Mouse (Mus musculus) thymus, adult 2 months (tissue): ENCODE measurements around the gene Rrp7a. TPM values are rescaled to one million over a fixed set of nuclear protein-coding genes. Genes with fewer than 3 reads are reported as not detected.

ENCODE experiments used
- DNase-seq: peaks from one replicate; pipeline ENCODE4 v3.0.0; 2021
- H3K27ac ChIP-seq: fragments of 200-500 bp; 2 replicates; pipeline ENCODE4 v1.5.1; 2012; ENCODE audit warnings: low read length, control low read depth; ENCODE audit not compliant: control insufficient read depth, insufficient read depth
- H3K27me3 ChIP-seq: fragments of 200-500 bp; 2 replicates; pipeline ENCODE4 v1.6.1; 2012; ENCODE audit warnings: mild to moderate bottlenecking, low read length, moderate library complexity, mixed read lengths; ENCODE audit not compliant: control insufficient read depth, insufficient read depth
- H3K36me3 ChIP-seq: fragments of 200-500 bp; 2 replicates; pipeline ENCODE4 v1.6.1; 2012; ENCODE audit warnings: mild to moderate bottlenecking, low read length, moderate library complexity; ENCODE audit not compliant: control insufficient read depth, insufficient read depth
- H3K4me1 ChIP-seq: fragments of 200-500 bp; replicated peaks from 2 replicates; pipeline ENCODE4 v1.6.1; 2012; ENCODE audit warnings: low read length; ENCODE audit not compliant: control insufficient read depth, insufficient read depth
- H3K4me3 ChIP-seq: fragments of 200-500 bp; 2 replicates; pipeline ENCODE4 v1.5.1; 2012; ENCODE audit warnings: mild to moderate bottlenecking, low read length, control low read depth, moderate library complexity; ENCODE audit not compliant: control insufficient read depth, insufficient read depth
- CTCF ChIP-seq: fragments of 200-500 bp; IDR thresholded peaks from 2 replicates; pipeline ENCODE4 v1.5.1; 2012; ENCODE audit warnings: mild to moderate bottlenecking, control low read depth, low read length, moderate library complexity, borderline replicate concordance; ENCODE audit not compliant: control insufficient read depth, poor library complexity, insufficient read depth; ENCODE audit errors: extremely low read depth
- POLR2A ChIP-seq: fragments of 200-500 bp; IDR thresholded peaks from 2 replicates; pipeline ENCODE4 v1.6.1; 2012; ENCODE audit warnings: mild to moderate bottlenecking, low read length, control low read depth, moderate library complexity; ENCODE audit not compliant: control insufficient read depth, poor library complexity, insufficient read depth; ENCODE audit errors: extremely low read depth
- WGBS: fragments of 180-500 bp; shearing (Covaris S2); methylation state at CpG from one replicate; pipeline ENCODE4 v1.1.7; 2018; 5-methylcytosine and 5-hydroxymethylcytosine counted together
- polyA plus RNA-seq: library from polyadenylated mRNA; depleted of rRNA; stranded (reverse); fragments of >200 nt; gene quantifications from 2 replicates; pipeline ENCODE4 v1.2.3, GENCODE M21; 2012

Gene Rrp7a
- polyA plus RNA-seq, 1 experiment: 168 TPM

GRCm38 (mm10) chr15:83115071-83115470 lies 7.5 kb downstream of the Rrp7a start:
- Histone ChIP-seq H3K27me3 (no peaks in the 10 kb centered on the region), H3K27ac (no peak overlapping the region), H3K4me1 (0 out of 2 replicates have a peak, but pooled peaks cover 2% of the 10 kb centered on the region), H3K4me3 (no peak overlapping the region), H3K36me3 (peaks cover 21% of the 10 kb centered on the region)
- WGBS: 91% methylated on average over 6 of the region's 6 CpGs
- no peak for DNase-seq
- no peak for TF ChIP-seq POLR2A

GRCm38 (mm10) chr15:83114106-83114505 lies 8.5 kb downstream of the Rrp7a start:
- no peak overlapping the region for H3K4me3 ChIP-seq
- DNase-seq: no peak
- WGBS: 95% methylated on average over 9 of the region's 9 CpGs
- H3K27ac ChIP-seq: no peak overlapping the region
- no peaks in the 10 kb centered on the region for H3K27me3 ChIP-seq
- H3K4me1 ChIP-seq: 0 out of 2 replicates have a peak, but pooled peaks cover 2% of the 10 kb centered on the region
- peaks cover 15% of the 10 kb centered on the region for H3K36me3 ChIP-seq
- TF ChIP-seq CTCF (no peak), POLR2A (no peak)

GRCm38 (mm10) chr15:83112898-83113297 lies 9.7 kb downstream of the Rrp7a start:
- Histone ChIP-seq H3K36me3 (peaks cover 11% of the 10 kb centered on the region), H3K4me3 (no peak overlapping the region), H3K27ac (no peak overlapping the region), H3K27me3 (no peaks in the 10 kb centered on the region), H3K4me1 (0 out of 2 replicates have a peak, but pooled peaks cover 2% of the 10 kb centered on the region)
- 29% methylated on average over 11 of the region's 11 CpGs for WGBS
- peak; percentile 66 for DNase-seq
- TF ChIP-seq POLR2A: no peak
- TF ChIP-seq CTCF: peak; percentile 59; the same call in 1 of the 2 replicates

GRCm38 (mm10) chr15:83111874-83112273 lies 10.7 kb downstream of the Rrp7a start:
- Histone ChIP-seq H3K4me3 (no peak overlapping the region), H3K4me1 (0 out of 2 replicates have a peak, but pooled peaks cover 2% of the 10 kb centered on the region), H3K36me3 (peaks cover 5% of the 10 kb centered on the region), H3K27ac (no peak overlapping the region), H3K27me3 (no peaks in the 10 kb centered on the region)
- WGBS: 94% methylated on average over 7 of the region's 7 CpGs
- DNase-seq: no peak
- no peak for TF ChIP-seq POLR2A
- TF ChIP-seq CTCF: no peak

GRCm38 (mm10) chr15:83111290-83111689 lies 11.3 kb downstream of the Rrp7a start:
- H3K27me3 ChIP-seq: no peaks in the 10 kb centered on the region
- no peak overlapping the region for H3K4me3 ChIP-seq
- DNase-seq: no peak
- H3K4me1 ChIP-seq: 0 out of 2 replicates have a peak, but pooled peaks cover 2% of the 10 kb centered on the region
- no peaks in the 10 kb centered on the region; the same call in 1 of the 2 replicates for H3K36me3 ChIP-seq
- TF ChIP-seq CTCF (no peak), POLR2A (no peak)
- no peak overlapping the region for H3K27ac ChIP-seq
- WGBS: 59% methylated on average over 6 of the region's 6 CpGs

GRCm38 (mm10) chr15:83107814-83108213 lies 14.8 kb downstream of the Rrp7a start:
- no peak overlapping the region for H3K4me3 ChIP-seq
- TF ChIP-seq CTCF (no peak), POLR2A (no peak)
- H3K27me3 ChIP-seq: no peaks in the 10 kb centered on the region
- H3K36me3 ChIP-seq: 0 out of 2 replicates have a peak, but pooled peaks cover 3% of the 10 kb centered on the region
- WGBS: 98% methylated on average over 6 of the region's 6 CpGs
- no peak for DNase-seq
- no peak overlapping the region for H3K27ac ChIP-seq
- H3K4me1 ChIP-seq: no peaks in the 10 kb centered on the region

GRCm38 (mm10) chr15:83106426-83106825 lies 16.2 kb downstream of the Rrp7a start:
- H3K4me1 ChIP-seq: no peaks in the 10 kb centered on the region
- H3K36me3 ChIP-seq: 0 out of 2 replicates have a peak, but pooled peaks cover 3% of the 10 kb centered on the region
- H3K27me3 ChIP-seq: no peaks in the 10 kb centered on the region
- no peak for DNase-seq
- no peak overlapping the region for H3K4me3 ChIP-seq
- H3K27ac ChIP-seq: no peak overlapping the region
- no peak for TF ChIP-seq POLR2A
- no peak for TF ChIP-seq CTCF
- WGBS: 93% methylated on average over 6 of the region's 6 CpGs
